Mouse (Mus musculus) heart, embryonic 13.5 days (tissue): Measurements from ENCODE around the gene Prss45. TPM values are rescaled to one million over a fixed set of nuclear protein-coding genes. Genes with fewer than 3 reads are reported as not detected.

Source experiments
- ATAC-seq: fragments of 200-750 bp; cut with Nextera tagmentation; 2 replicates; pipeline ENCODE4 v1.8.0; 2017; ENCODE audit warnings: moderate TSS enrichment; ENCODE audit not compliant: insufficient number of reproducible peaks, low FRiP score, low TSS enrichment; ENCODE audit errors: extremely low read depth
- H3K27ac ChIP-seq: fragments of 300-500 bp; sonication (generic); replicated peaks from 2 replicates; pipeline ENCODE4 v1.5.1; 2015; ENCODE audit warnings: moderate library complexity, mild to moderate bottlenecking, inconsistent platforms
- H3K27me3 ChIP-seq: fragments of 300-500 bp; sonication (generic); replicated peaks from 2 replicates; pipeline ENCODE4 v1.6.1; 2015; ENCODE audit warnings: mild to moderate bottlenecking, inconsistent platforms
- H3K36me3 ChIP-seq: fragments of 300-500 bp; sonication (generic); 2 replicates; pipeline ENCODE4 v1.6.1; 2015; ENCODE audit warnings: mild to moderate bottlenecking, inconsistent platforms
- H3K4me1 ChIP-seq: fragments of 300-500 bp; sonication (generic); 2 replicates; pipeline ENCODE4 v1.6.1; 2015; ENCODE audit warnings: inconsistent platforms
- H3K4me2 ChIP-seq: fragments of 300-500 bp; sonication (generic); 2 replicates; pipeline ENCODE4 v1.6.1; 2015; ENCODE audit warnings: inconsistent platforms, mild to moderate bottlenecking, moderate library complexity
- H3K4me3 ChIP-seq: fragments of 300-500 bp; sonication (generic); 2 replicates; pipeline ENCODE4 v1.5.1; 2015; ENCODE audit warnings: moderate library complexity, mild to moderate bottlenecking, inconsistent platforms
- H3K9ac ChIP-seq: fragments of 300-500 bp; sonication (generic); 2 replicates; pipeline ENCODE4 v1.6.1; 2015; ENCODE audit warnings: inconsistent platforms, mild to moderate bottlenecking, moderate library complexity
- H3K9me3 ChIP-seq: fragments of 300-500 bp; sonication (generic); 2 replicates; pipeline ENCODE4 v1.6.1; 2016; ENCODE audit warnings: inconsistent platforms
- WGBS: fragments of 180-500 bp; shearing (Covaris S2); methylation state at CpG from one replicate; pipeline ENCODE4 v1.1.7; 2015; ENCODE audit warnings: mixed read lengths; 5-methylcytosine and 5-hydroxymethylcytosine counted together
- polyA plus RNA-seq: library from polyadenylated mRNA; unstranded; fragments of >200 nt; fragmentation: Nextera tagmentation; extraction: Ambion mirVana; gene quantifications from 2 replicates; pipeline ENCODE4 v1.2.1, GENCODE M21; 2015

Prss45 gene
- polyA plus RNA-seq, 1 experiment from 2014 or later: not detected

- Histone ChIP-seq H3K4me2 (no peak overlapping the region), H3K4me3 (no peak overlapping the region), H3K9me3 (no peaks in the 10 kb centered on the region), H3K9ac (no peak overlapping the region), H3K27me3 (peaks cover 45% of the 10 kb centered on the region), H3K36me3 (no peaks in the 10 kb centered on the region), H3K27ac (no peak overlapping the region), H3K4me1 (peaks cover 6% of the 10 kb centered on the region)
- 51% methylated on average over 5 of the region's 5 CpGs for WGBS
- no peak for ATAC-seq
These were observed 24.1 kb downstream of the Prss45 start for GRCm38 (mm10) chr9:110858523-110858922.

GRCm38 (mm10) chr9:110858967-110859596, 24.7 kb downstream of the Prss45 start:
- peaks cover 45% of the 10 kb centered on the region for H3K27me3 ChIP-seq

GRCm38 (mm10) chr9:110871030-110871429, 36.6 kb downstream of the Prss45 start:
- Histone ChIP-seq H3K9me3 (no peaks in the 10 kb centered on the region), H3K4me3 (no peak overlapping the region), H3K4me2 (no peak overlapping the region), H3K27ac (no peak overlapping the region), H3K27me3 (peaks cover 39% of the 10 kb centered on the region), H3K36me3 (no peaks in the 10 kb centered on the region), H3K4me1 (peaks cover 14% of the 10 kb centered on the region), H3K9ac (no peak overlapping the region)
- WGBS: 15% methylated on average over 7 of the region's 7 CpGs
- ATAC-seq: no peak

More at GRCm38 (mm10) chr9:110858967-110859596, 24.7 kb downstream of the Prss45 start:
- WGBS: 79% methylated on average over 5 of the region's 5 CpGs
- Histone ChIP-seq H3K27ac (no peak overlapping the region), H3K4me2 (no peak overlapping the region), H3K9me3 (no peaks in the 10 kb centered on the region), H3K4me3 (no peak overlapping the region), H3K9ac (no peak overlapping the region), H3K4me1 (peaks cover 6% of the 10 kb centered on the region), H3K36me3 (no peaks in the 10 kb centered on the region)
- no peak for ATAC-seq

GRCm38 (mm10) chr9:110873681-110874659, 39.6 kb downstream of the Prss45 start:
- H3K27ac ChIP-seq: no peak overlapping the region
- WGBS: 9% methylated on average over 37 of the region's 40 CpGs
- peak overlapping the region; percentile 44 for H3K4me3 ChIP-seq
- no peaks in the 10 kb centered on the region for H3K9me3 ChIP-seq
- peaks cover 50% of the 10 kb centered on the region for H3K27me3 ChIP-seq
- ATAC-seq: no peak
- no peaks in the 10 kb centered on the region for H3K36me3 ChIP-seq
- peak overlapping the region; percentile 60 for H3K9ac ChIP-seq
- H3K4me2 ChIP-seq: peak overlapping the region; percentile 70
- peaks cover 26% of the 10 kb centered on the region for H3K4me1 ChIP-seq

GRCm38 (mm10) chr9:110874660-110875191, 40.3 kb downstream of the Prss45 start:
- no peaks in the 10 kb centered on the region for H3K36me3 ChIP-seq
- no peak overlapping the region for H3K9ac ChIP-seq
- no peaks in the 10 kb centered on the region for H3K9me3 ChIP-seq
- H3K27ac ChIP-seq: no peak overlapping the region
- H3K4me3 ChIP-seq: no peak overlapping the region
- 26% methylated on average over 3 of the region's 3 CpGs for WGBS
- peaks cover 58% of the 10 kb centered on the region for H3K27me3 ChIP-seq
- H3K4me2 ChIP-seq: no peak overlapping the region
- peaks cover 34% of the 10 kb centered on the region for H3K4me1 ChIP-seq
- no peak for ATAC-seq

- Histone ChIP-seq H3K36me3 (no peaks in the 10 kb centered on the region), H3K4me1 (peaks cover 36% of the 10 kb centered on the region), H3K4me3 (no peak overlapping the region), H3K9ac (no peak overlapping the region), H3K4me2 (no peak overlapping the region), H3K27ac (no peak overlapping the region), H3K9me3 (no peaks in the 10 kb centered on the region), H3K27me3 (peaks cover 64% of the 10 kb centered on the region)
- ATAC-seq: no peak
- WGBS: 27% methylated on average over 5 of the region's 6 CpGs
These were observed 40.9 kb downstream of the Prss45 start for GRCm38 (mm10) chr9:110875288-110875695.

GRCm38 (mm10) chr9:110877353-110877752, 43.0 kb downstream of the Prss45 start:
- WGBS: 79% methylated on average over 1 of the region's 1 CpGs
- Histone ChIP-seq H3K27me3 (peaks cover 80% of the 10 kb centered on the region), H3K4me1 (peaks cover 45% of the 10 kb centered on the region), H3K4me2 (no peak overlapping the region), H3K27ac (0 out of 2 replicates have a peak overlapping the region, but pooled peaks have one; percentile 3), H3K9ac (no peak overlapping the region), H3K4me3 (no peak overlapping the region), H3K9me3 (no peaks in the 10 kb centered on the region), H3K36me3 (no peaks in the 10 kb centered on the region)
- no peak for ATAC-seq

GRCm38 (mm10) chr9:110877888-110878287, 43.5 kb downstream of the Prss45 start:
- H3K4me1 ChIP-seq: peaks cover 45% of the 10 kb centered on the region
- H3K4me3 ChIP-seq: no peak overlapping the region
- no peak overlapping the region for H3K9ac ChIP-seq
- no peaks in the 10 kb centered on the region for H3K36me3 ChIP-seq
- peak overlapping the region; percentile 16; the same call in 1 of the 2 replicates for H3K27ac ChIP-seq
- no peak overlapping the region for H3K4me2 ChIP-seq
- peak; percentile 14; the same call in 1 of the 2 replicates for ATAC-seq
- no peaks in the 10 kb centered on the region for H3K9me3 ChIP-seq
- 61% methylated on average over 5 of the region's 5 CpGs for WGBS
- peaks cover 77% of the 10 kb centered on the region for H3K27me3 ChIP-seq

- no peak for ATAC-seq
These were observed 45.0 kb downstream of the Prss45 start, which contains the start of gene Als2cl for GRCm38 (mm10) chr9:110879191-110879920. Gene Als2cl (plus strand): TSS chr9:110879870.

GRCm38 (mm10) chr9:110879998-110880561, 45.7 kb downstream of the Prss45 start, which contains the start of gene Tmie:
Gene Tmie (minus strand): TSS chr9:110880113.
- H3K9me3 ChIP-seq: no peaks in the 10 kb centered on the region
- peak; percentile 18; the same call in 1 of the 2 replicates for ATAC-seq
- peaks cover 31% of the 10 kb centered on the region for H3K4me1 ChIP-seq
- peak within 1 kb of the TSS; percentile 97 for H3K4me2 ChIP-seq
- H3K36me3 ChIP-seq: no peaks in the 10 kb centered on the region
- H3K27me3 ChIP-seq: peaks cover 61% of the 10 kb centered on the region
- H3K9ac ChIP-seq: peak within 1 kb of the TSS; percentile 82
- no peak within 1 kb of the TSS for H3K27ac ChIP-seq
- H3K4me3 ChIP-seq: peak within 1 kb of the TSS; percentile 72
- WGBS: under 1% methylated on average over 56 of the region's 57 CpGs

More at GRCm38 (mm10) chr9:110879191-110879920, 45.0 kb downstream of the Prss45 start, which contains the start of gene Als2cl:
- no peaks in the 10 kb centered on the region for H3K9me3 ChIP-seq
- 14% methylated on average over 12 of the region's 12 CpGs for WGBS
- H3K4me3 ChIP-seq: peak within 1 kb of the TSS; percentile 72
- H3K9ac ChIP-seq: peak within 1 kb of the TSS; percentile 82
- H3K27me3 ChIP-seq: peaks cover 63% of the 10 kb centered on the region
- H3K4me2 ChIP-seq: peak within 1 kb of the TSS; percentile 97
- H3K4me1 ChIP-seq: peaks cover 35% of the 10 kb centered on the region
- H3K27ac ChIP-seq: no peak within 1 kb of the TSS
- no peaks in the 10 kb centered on the region for H3K36me3 ChIP-seq
